Mouse (Mus musculus) ES-Bruce4 (cell line): Measurements from ENCODE around the gene Maz. TPM values are rescaled to one million over a fixed set of nuclear protein-coding genes. Genes with fewer than 3 reads are reported as not detected.

Source experiments
- H3K27ac ChIP-seq: 2 replicates; pipeline ENCODE4 v1.5.1; 2012; ENCODE audit warnings: low read length, inconsistent platforms; ENCODE audit not compliant: insufficient read depth
- H3K27me3 ChIP-seq: 2 replicates; pipeline ENCODE4 v1.6.1; 2012; ENCODE audit warnings: mild to moderate bottlenecking, low read length, inconsistent platforms; ENCODE audit not compliant: control insufficient read depth, poor library complexity, insufficient read depth, severe bottlenecking
- H3K36me3 ChIP-seq: 2 replicates; pipeline ENCODE4 v1.6.1; 2012; ENCODE audit warnings: inconsistent platforms, mild to moderate bottlenecking, low read length, moderate library complexity; ENCODE audit not compliant: control insufficient read depth, poor library complexity, insufficient read depth, severe bottlenecking
- H3K4me1 ChIP-seq: one replicate; pipeline ENCODE4 v1.8.1; 2011; ENCODE audit warnings: low read length; ENCODE audit not compliant: control insufficient read depth, insufficient read depth
- H3K4me3 ChIP-seq: 2 replicates; pipeline ENCODE4 v1.5.1; 2011; ENCODE audit warnings: low read depth, mild to moderate bottlenecking, low read length
- H3K9ac ChIP-seq: 2 replicates; pipeline ENCODE4 v1.6.1; 2012; ENCODE audit warnings: low read depth, mild to moderate bottlenecking, inconsistent platforms; ENCODE audit not compliant: poor library complexity, severe bottlenecking
- H3K9me3 ChIP-seq: replicated peaks from 2 replicates; pipeline ENCODE4 v1.6.1; 2012; ENCODE audit warnings: mild to moderate bottlenecking, low read length, inconsistent platforms; ENCODE audit not compliant: control insufficient read depth, poor library complexity, insufficient read depth, severe bottlenecking
- CTCF ChIP-seq: IDR thresholded peaks from one replicate; pipeline ENCODE4 v1.8.1; 2011; ENCODE audit warnings: low read depth, low read length
- EP300 ChIP-seq: IDR thresholded peaks from 2 replicates; pipeline ENCODE4 v1.6.1; 2011; ENCODE audit warnings: low read depth, low read length; ENCODE audit not compliant: insufficient read depth
- POLR2A ChIP-seq: IDR thresholded peaks from one replicate; pipeline ENCODE4 v1.8.1; 2011; ENCODE audit warnings: low read length; ENCODE audit not compliant: insufficient read depth
- polyA plus RNA-seq: library from polyadenylated mRNA; stranded (reverse); fragments of >200 nt; gene quantifications from 2 replicates; pipeline ENCODE4 v1.2.4, GENCODE M21; 2011; ENCODE audit warnings: low read depth; ENCODE audit not compliant: missing spikeins, insufficient read depth, insufficient read length

Maz gene
- polyA plus RNA-seq, 1 experiment: 117 TPM

- 0 out of 2 replicates have a peak overlapping the region, but pooled peaks have one; percentile 20 for H3K27ac ChIP-seq
- no peaks in the 10 kb centered on the region for H3K27me3 ChIP-seq
- peaks cover 9% of the 10 kb centered on the region for H3K36me3 ChIP-seq
- no peak for TF ChIP-seq POLR2A
- TF ChIP-seq EP300: no peak
- no peak for TF ChIP-seq CTCF
- H3K9ac ChIP-seq: peak overlapping the region; percentile 22; the same call in 1 of the 2 replicates
- peaks cover 7% of the 10 kb centered on the region for H3K4me1 ChIP-seq
- H3K9me3 ChIP-seq: no peaks in the 10 kb centered on the region
- peak overlapping the region; percentile 21; the same call in 1 of the 2 replicates for H3K4me3 ChIP-seq
These were observed 15.1 kb downstream of the Maz start for GRCm38 (mm10) chr7:127011717-127012116.

GRCm38 (mm10) chr7:127011051-127011450 lies 15.8 kb downstream of the Maz start:
- H3K9me3 ChIP-seq: no peaks in the 10 kb centered on the region
- peak overlapping the region; percentile 20; the same call in 1 of the 2 replicates for H3K27ac ChIP-seq
- H3K4me1 ChIP-seq: peaks cover 7% of the 10 kb centered on the region
- TF ChIP-seq CTCF: no peak
- no peak for TF ChIP-seq EP300
- TF ChIP-seq POLR2A: no peak
- H3K9ac ChIP-seq: 0 out of 2 replicates have a peak overlapping the region, but pooled peaks have one; percentile 22
- no peak overlapping the region for H3K4me3 ChIP-seq
- H3K27me3 ChIP-seq: no peaks in the 10 kb centered on the region
- H3K36me3 ChIP-seq: peaks cover 9% of the 10 kb centered on the region

GRCm38 (mm10) chr7:127009307-127010085 lies 17.3 kb downstream of the Maz start:
- H3K4me1 ChIP-seq: peaks cover 7% of the 10 kb centered on the region
- H3K36me3 ChIP-seq: no peaks in the 10 kb centered on the region
- H3K27me3 ChIP-seq: no peaks in the 10 kb centered on the region
- H3K27ac ChIP-seq: peak overlapping the region; percentile 79
- no peaks in the 10 kb centered on the region for H3K9me3 ChIP-seq
- no peak overlapping the region for H3K9ac ChIP-seq
- TF ChIP-seq POLR2A: no peak
- TF ChIP-seq EP300: no peak
- TF ChIP-seq CTCF: no peak
- H3K4me3 ChIP-seq: no peak overlapping the region

GRCm38 (mm10) chr7:127008239-127009019 lies 18.4 kb downstream of the Maz start:
- TF ChIP-seq CTCF: no peak
- TF ChIP-seq EP300: peak; percentile 80
- no peaks in the 10 kb centered on the region for H3K9me3 ChIP-seq
- peak overlapping the region; percentile 79 for H3K27ac ChIP-seq
- no peaks in the 10 kb centered on the region for H3K36me3 ChIP-seq
- H3K4me3 ChIP-seq: no peak overlapping the region
- H3K4me1 ChIP-seq: peaks cover 9% of the 10 kb centered on the region
- H3K27me3 ChIP-seq: no peaks in the 10 kb centered on the region
- no peak overlapping the region for H3K9ac ChIP-seq

GRCm38 (mm10) chr7:127007313-127008024 lies 19.4 kb downstream of the Maz start:
- peak overlapping the region; percentile 79 for H3K27ac ChIP-seq
- H3K36me3 ChIP-seq: no peaks in the 10 kb centered on the region
- H3K4me1 ChIP-seq: peaks cover 5% of the 10 kb centered on the region
- H3K27me3 ChIP-seq: no peaks in the 10 kb centered on the region
- H3K9me3 ChIP-seq: no peaks in the 10 kb centered on the region
- TF ChIP-seq POLR2A: no peak
- peak; percentile 57; the same call in 1 of the 2 replicates for TF ChIP-seq EP300
- no peak overlapping the region for H3K9ac ChIP-seq
- no peak overlapping the region for H3K4me3 ChIP-seq
